Mouse (Mus musculus) limb, embryonic 12.5 days (tissue): Measurements from ENCODE around the gene Pdss2. TPM values are rescaled to one million over a fixed set of nuclear protein-coding genes. Genes with fewer than 3 reads are reported as not detected.
"Not testable (repeated sequence)": the region's sequence is repeated elsewhere in the genome, so short reads cannot be mapped to it uniquely, and the experiment has no call there.

ENCODE experiments used
- ATAC-seq: fragments of 200-750 bp; cut with Nextera tagmentation; 2 replicates; pipeline ENCODE4 v1.8.0; 2017; ENCODE audit warnings: low read depth, moderate TSS enrichment; ENCODE audit not compliant: insufficient number of reproducible peaks, insufficient read depth, low FRiP score, low TSS enrichment
- H3K27ac ChIP-seq: fragments of 300-500 bp; sonication (generic); 2 replicates; pipeline ENCODE4 v1.5.1; 2016; ENCODE audit warnings: mild to moderate bottlenecking, moderate library complexity
- H3K27me3 ChIP-seq: fragments of 300-500 bp; sonication (generic); 2 replicates; pipeline ENCODE4 v1.6.1; 2016; ENCODE audit warnings: mild to moderate bottlenecking, moderate library complexity
- H3K36me3 ChIP-seq: fragments of 300-500 bp; sonication (generic); 2 replicates; pipeline ENCODE4 v1.6.1; 2016; ENCODE audit warnings: mild to moderate bottlenecking, moderate library complexity
- H3K4me1 ChIP-seq: fragments of 300-500 bp; sonication (generic); replicated peaks from 2 replicates; pipeline ENCODE4 v1.6.1; 2016
- H3K4me2 ChIP-seq: fragments of 300-500 bp; sonication (generic); 2 replicates; pipeline ENCODE4 v1.6.1; 2016; ENCODE audit warnings: mild to moderate bottlenecking, moderate library complexity
- H3K4me3 ChIP-seq: fragments of 300-500 bp; sonication (generic); replicated peaks from 2 replicates; pipeline ENCODE4 v1.5.1; 2016; ENCODE audit warnings: mild to moderate bottlenecking
- H3K9ac ChIP-seq: fragments of 300-500 bp; sonication (generic); replicated peaks from 2 replicates; pipeline ENCODE4 v1.6.1; 2016; ENCODE audit warnings: mild to moderate bottlenecking, moderate library complexity
- H3K9me3 ChIP-seq: fragments of 300-500 bp; sonication (generic); 2 replicates; pipeline ENCODE4 v1.6.1; 2016; ENCODE audit warnings: mild to moderate bottlenecking, moderate library complexity
- WGBS: fragments of 180-500 bp; shearing (Covaris S2); methylation state at CpG from one replicate; pipeline ENCODE4 v1.1.7; 2016; 5-methylcytosine and 5-hydroxymethylcytosine counted together
- polyA plus RNA-seq: library from polyadenylated mRNA; unstranded; fragments of >200 nt; fragmentation: Nextera tagmentation; extraction: Ambion mirVana; gene quantifications from 2 replicates; pipeline ENCODE4 v1.2.1, GENCODE M21; 2016

Gene Pdss2
- polyA plus RNA-seq, 1 experiment from 2014 or later, result 13.7 TPM

DNA sequence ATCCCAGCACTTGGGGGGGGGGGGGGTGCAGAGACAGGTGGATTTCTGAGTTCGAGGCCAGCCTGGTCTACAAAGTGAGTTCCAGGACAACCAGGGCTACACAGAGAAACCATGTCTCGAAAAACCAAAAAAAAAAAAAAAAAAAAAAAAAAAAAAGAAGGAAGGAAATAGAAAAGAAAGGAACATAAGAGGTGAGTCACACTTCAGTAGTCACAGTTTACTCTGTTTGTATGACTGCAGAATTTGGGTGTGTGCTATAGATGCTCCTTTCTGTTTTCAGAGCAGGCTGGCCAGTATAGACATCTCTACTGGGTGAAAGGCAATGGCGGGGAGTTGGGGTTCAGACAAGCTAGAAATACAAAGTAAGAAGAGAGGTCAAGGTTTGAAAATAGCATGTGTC, 189.9 kb downstream of the Pdss2 start:
- H3K4me1 ChIP-seq, H3K4me2 ChIP-seq, H3K36me3 ChIP-seq, H3K27me3 ChIP-seq, ATAC-seq, H3K9ac ChIP-seq, H3K9me3 ChIP-seq, H3K27ac ChIP-seq, H3K4me3 ChIP-seq: not testable (repeated sequence)
- 100% methylated on average over 1 of the region's 3 CpGs for WGBS

DNA sequence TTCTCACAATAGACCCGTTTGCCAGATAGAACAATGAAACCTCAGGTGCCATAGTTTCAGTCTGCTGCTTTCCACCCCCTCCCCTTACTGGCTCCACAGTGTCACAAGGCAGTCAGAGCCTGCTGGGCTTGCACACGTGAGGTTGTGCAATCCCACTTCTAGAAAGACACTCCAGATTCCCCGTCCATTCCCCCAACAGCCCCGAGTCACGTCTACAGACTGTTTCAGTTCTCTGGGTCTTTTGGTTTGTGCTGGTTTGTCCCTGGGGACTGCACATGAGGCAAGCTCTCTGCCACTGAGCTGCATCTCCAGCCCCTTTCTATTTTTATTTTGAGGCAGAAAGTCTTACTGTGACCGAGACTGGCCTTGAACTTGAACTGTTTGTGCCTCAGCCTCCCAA, 196.1 kb downstream of the Pdss2 start:
- WGBS, result 87% methylated on average over 6 of the region's 6 CpGs
- Histone ChIP-seq H3K27ac (no peak overlapping the region), H3K4me1 (no peaks in the 10 kb centered on the region), H3K9ac (no peak overlapping the region), H3K4me2 (no peak overlapping the region), H3K36me3 (peaks cover 8% of the 10 kb centered on the region; the same call in 1 of the 2 replicates), H3K27me3 (no peaks in the 10 kb centered on the region), H3K4me3 (no peak overlapping the region), H3K9me3 (no peaks in the 10 kb centered on the region)
- no peak for ATAC-seq

DNA sequence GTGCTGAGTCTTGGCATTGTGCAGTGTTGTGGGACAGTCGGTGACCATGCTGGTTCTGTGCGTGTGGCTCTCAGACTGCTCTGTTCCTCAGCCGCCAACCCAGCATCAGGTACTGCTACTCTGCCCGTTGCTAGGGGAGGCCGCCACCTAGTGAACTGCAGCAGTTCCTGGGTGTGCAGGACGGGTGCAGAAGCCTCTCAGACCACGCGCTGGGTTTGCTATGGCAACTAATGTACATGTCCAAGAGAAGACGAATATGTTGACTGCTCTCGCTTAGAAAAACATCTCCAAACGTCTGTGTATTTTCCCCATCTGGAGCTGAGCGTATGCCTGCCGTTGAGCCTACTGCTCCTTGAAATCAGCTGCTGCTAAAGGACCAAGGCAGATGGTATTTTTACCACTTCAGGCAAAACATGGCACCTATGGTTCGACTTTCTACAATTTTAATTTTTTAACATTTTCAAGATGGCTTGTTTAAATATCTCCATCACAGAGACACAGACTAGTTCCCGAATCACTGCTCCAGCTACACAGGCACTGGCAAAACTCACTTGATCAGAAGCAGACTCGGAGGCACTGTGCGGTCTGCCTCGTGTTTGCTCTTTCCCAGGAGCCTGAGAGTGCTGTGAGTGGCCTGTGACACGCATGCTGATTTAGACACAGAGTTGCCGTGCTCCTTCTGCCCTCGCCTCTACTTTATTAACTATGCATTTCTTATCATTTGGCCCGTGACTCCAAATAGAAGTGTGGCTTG, 199.6 kb downstream of the Pdss2 start:
- H3K9ac ChIP-seq, result no peak overlapping the region
- H3K27me3 ChIP-seq, result no peaks in the 10 kb centered on the region
- no peaks in the 10 kb centered on the region for H3K4me1 ChIP-seq
- no peak for ATAC-seq
- 69% methylated on average over 22 of the region's 22 CpGs for WGBS
- H3K4me3 ChIP-seq, result no peak overlapping the region
- no peak overlapping the region for H3K4me2 ChIP-seq
- H3K27ac ChIP-seq, result no peak overlapping the region
- no peaks in the 10 kb centered on the region for H3K9me3 ChIP-seq
- H3K36me3 ChIP-seq, result no peaks in the 10 kb centered on the region

DNA sequence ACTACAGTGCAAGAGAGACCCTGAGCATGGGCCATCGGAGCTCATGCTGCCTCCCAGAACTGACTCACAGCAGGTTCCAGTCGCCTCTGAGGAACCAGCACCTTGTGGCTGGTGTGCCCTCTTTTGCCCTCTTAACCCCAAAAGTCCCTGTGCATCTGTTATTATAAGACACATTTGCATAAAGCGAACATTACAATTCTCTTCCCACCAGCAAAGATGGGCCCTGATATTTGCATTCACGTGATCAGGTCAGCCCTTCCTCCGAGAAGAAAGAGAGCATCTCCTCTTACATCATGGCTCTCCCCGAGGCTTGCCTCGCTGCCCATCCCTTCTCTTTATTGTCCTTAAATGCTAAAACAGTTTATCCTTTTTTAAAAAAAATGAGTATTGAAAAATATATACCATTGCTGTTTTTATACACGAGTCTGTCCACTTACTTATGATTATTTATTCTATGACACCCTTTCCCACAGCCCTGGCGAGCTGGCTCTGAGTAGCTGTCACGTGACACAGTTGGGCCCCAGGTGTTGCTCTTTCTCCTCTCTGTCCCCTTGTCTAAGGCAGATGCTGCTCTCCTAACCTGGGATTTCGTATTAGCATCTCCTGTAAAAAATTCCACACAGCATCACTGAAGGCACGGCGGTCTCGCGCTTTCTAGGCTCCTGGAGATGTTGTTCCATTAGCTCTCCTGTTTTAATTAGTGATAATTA, 200.9 kb downstream of the Pdss2 start:
- Histone ChIP-seq H3K27me3 (no peaks in the 10 kb centered on the region), H3K4me2 (no peak overlapping the region), H3K9me3 (no peaks in the 10 kb centered on the region), H3K36me3 (no peaks in the 10 kb centered on the region), H3K9ac (no peak overlapping the region), H3K4me1 (no peaks in the 10 kb centered on the region), H3K27ac (no peak overlapping the region), H3K4me3 (no peak overlapping the region)
- 80% methylated on average over 15 of the region's 15 CpGs for WGBS
- ATAC-seq, result no peak

DNA sequence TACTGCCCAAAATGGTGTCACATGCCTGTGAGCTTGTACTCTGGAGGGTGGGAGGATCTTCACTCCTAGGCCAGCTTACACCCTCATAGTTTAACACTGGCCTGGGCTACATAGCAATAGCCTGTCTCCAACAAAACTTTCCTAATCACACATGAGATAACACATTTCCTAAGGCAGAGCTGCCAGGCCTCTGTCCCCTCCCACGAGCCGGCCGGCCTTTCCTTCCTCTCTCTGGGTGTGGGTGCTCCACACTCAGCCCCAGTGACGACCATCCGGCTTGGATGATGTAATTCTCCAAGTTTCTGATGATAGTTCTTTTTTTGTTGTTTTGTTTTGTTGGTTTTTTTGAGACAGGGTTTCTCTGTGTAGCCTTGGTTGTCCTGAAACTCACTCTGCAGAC, 203.3 kb downstream of the Pdss2 start:
- no peak overlapping the region for H3K9ac ChIP-seq
- 87% methylated on average over 5 of the region's 5 CpGs for WGBS
- H3K27ac ChIP-seq, result no peak overlapping the region
- ATAC-seq, result no peak
- no peak overlapping the region for H3K4me3 ChIP-seq
- H3K4me2 ChIP-seq, result no peak overlapping the region
- H3K4me1 ChIP-seq, result peaks cover 10% of the 10 kb centered on the region
- H3K27me3 ChIP-seq, result no peaks in the 10 kb centered on the region
- no peaks in the 10 kb centered on the region for H3K36me3 ChIP-seq
- no peaks in the 10 kb centered on the region for H3K9me3 ChIP-seq

DNA sequence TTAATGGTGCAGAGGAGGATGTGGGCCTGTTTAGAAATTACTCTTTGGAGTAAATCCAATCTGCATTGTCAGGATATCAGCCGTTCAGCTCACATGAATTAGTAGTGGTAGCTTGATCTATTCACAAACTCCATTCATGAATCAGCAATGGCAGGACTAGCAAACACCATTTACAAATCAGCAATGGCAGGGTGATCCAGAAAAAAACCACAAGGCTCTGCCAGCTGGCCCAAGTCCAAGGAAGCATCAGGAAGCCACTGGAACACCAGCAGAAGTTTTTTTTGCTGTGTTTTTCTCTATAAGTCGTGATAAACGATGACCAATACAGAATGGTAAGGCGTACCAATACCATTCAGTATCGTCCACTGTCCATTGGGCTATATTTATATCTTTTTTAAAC, 209.3 kb downstream of the Pdss2 start:
- Histone ChIP-seq H3K27ac (no peak overlapping the region), H3K9ac (no peak overlapping the region), H3K9me3 (peaks cover 5% of the 10 kb centered on the region; the same call in 1 of the 2 replicates), H3K4me2 (no peak overlapping the region), H3K4me3 (no peak overlapping the region), H3K4me1 (peaks cover 10% of the 10 kb centered on the region), H3K36me3 (peaks cover 5% of the 10 kb centered on the region; the same call in 1 of the 2 replicates), H3K27me3 (no peaks in the 10 kb centered on the region)
- ATAC-seq, result no peak
- 95% methylated on average over 5 of the region's 5 CpGs for WGBS

DNA sequence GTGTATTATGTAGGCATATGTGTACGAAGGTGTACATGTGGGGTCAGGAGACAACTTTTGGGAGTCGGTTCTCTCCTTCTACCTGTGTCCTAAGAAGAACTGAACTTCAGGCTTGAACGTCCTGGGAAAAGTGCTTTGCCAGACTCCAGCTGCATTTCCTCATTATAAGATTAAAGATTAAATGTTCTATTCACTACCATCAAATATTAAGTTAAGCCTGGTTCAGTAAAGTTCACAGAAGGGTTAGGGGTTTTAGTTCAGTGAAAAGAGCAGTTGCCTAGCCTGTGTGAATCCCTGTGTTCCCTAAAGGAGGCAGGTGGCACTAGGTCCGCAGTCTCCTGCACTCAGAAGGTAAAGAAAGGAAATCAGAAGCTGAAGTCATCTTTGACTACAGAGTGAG, 213.0 kb downstream of the Pdss2 start:
- Histone ChIP-seq H3K4me3 (no peak overlapping the region), H3K9ac (no peak overlapping the region), H3K4me2 (no peak overlapping the region), H3K36me3 (peaks cover 5% of the 10 kb centered on the region; the same call in 1 of the 2 replicates), H3K4me1 (peaks cover 10% of the 10 kb centered on the region), H3K27me3 (no peaks in the 10 kb centered on the region), H3K9me3 (peaks cover 5% of the 10 kb centered on the region; the same call in 1 of the 2 replicates), H3K27ac (no peak overlapping the region)
- no peak for ATAC-seq
- 91% methylated on average over 4 of the region's 4 CpGs for WGBS

GRCm38 (mm10) chr10:43435757-43436156, 214.5 kb downstream of the Pdss2 start:
- WGBS, result 88% methylated on average over 3 of the region's 3 CpGs
- H3K4me3 ChIP-seq, result no peak overlapping the region

DNA sequence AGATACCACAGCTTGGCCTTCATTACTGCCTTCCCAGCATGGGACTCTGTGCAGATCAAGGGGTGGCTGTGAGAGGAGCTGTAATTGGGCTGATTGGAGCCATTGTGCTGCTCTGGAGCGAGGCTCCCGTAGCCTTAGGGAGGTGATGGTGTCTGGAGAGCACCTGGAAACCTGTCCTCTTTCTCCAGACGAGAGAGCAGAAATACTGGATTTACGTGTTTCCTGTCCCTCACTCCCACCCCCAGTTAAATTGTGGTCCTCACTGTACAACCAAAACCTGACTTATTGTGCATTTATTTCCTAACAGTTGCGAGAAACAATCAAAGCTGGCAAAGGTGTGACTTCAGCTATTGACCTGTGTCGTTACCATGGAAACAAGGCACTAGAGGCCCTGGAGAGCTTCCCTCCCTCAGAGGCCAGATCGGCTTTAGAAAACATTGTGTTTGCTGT, 218.2 kb downstream of the Pdss2 start:
- Histone ChIP-seq H3K4me3 (no peak overlapping the region), H3K4me2 (peak overlapping the region; percentile 34)
- ATAC-seq, result 0 out of 2 replicates have a peak, but pooled peaks have one; percentile 70

More at GRCm38 (mm10) chr10:43435757-43436156, 214.5 kb downstream of the Pdss2 start:
- Histone ChIP-seq H3K27ac (no peak overlapping the region), H3K4me1 (peaks cover 20% of the 10 kb centered on the region), H3K4me2 (no peak overlapping the region), H3K9me3 (peaks cover under 1% of the 10 kb centered on the region; the same call in 1 of the 2 replicates), H3K36me3 (no peaks in the 10 kb centered on the region), H3K9ac (no peak overlapping the region), H3K27me3 (no peaks in the 10 kb centered on the region)
- no peak for ATAC-seq

GRCm38 (mm10) chr10:43440050-43440449, 218.8 kb downstream of the Pdss2 start:
- H3K4me1 ChIP-seq, result peaks cover 22% of the 10 kb centered on the region
- no peaks in the 10 kb centered on the region for H3K9me3 ChIP-seq

More for the DNA sequence above, 218.2 kb downstream of the Pdss2 start:
- no peaks in the 10 kb centered on the region for H3K36me3 ChIP-seq
- H3K27ac ChIP-seq, result peak overlapping the region; percentile 81
- no peak overlapping the region for H3K9ac ChIP-seq
- no peaks in the 10 kb centered on the region for H3K27me3 ChIP-seq
- H3K4me1 ChIP-seq, result peaks cover 22% of the 10 kb centered on the region
- WGBS, result 4% methylated on average over 7 of the region's 7 CpGs
- H3K9me3 ChIP-seq, result no peaks in the 10 kb centered on the region

GRCm38 (mm10) chr10:43440981-43441740, 219.9 kb downstream of the Pdss2 start:
- Histone ChIP-seq H3K4me1 (peaks cover 22% of the 10 kb centered on the region), H3K27ac (no peak overlapping the region), H3K4me3 (no peak overlapping the region), H3K27me3 (no peaks in the 10 kb centered on the region), H3K9me3 (no peaks in the 10 kb centered on the region), H3K4me2 (no peak overlapping the region), H3K9ac (no peak overlapping the region), H3K36me3 (no peaks in the 10 kb centered on the region)
- WGBS, result 70% methylated on average over 15 of the region's 15 CpGs
- ATAC-seq, result no peak

More at GRCm38 (mm10) chr10:43440050-43440449, 218.8 kb downstream of the Pdss2 start:
- Histone ChIP-seq H3K36me3 (no peaks in the 10 kb centered on the region), H3K27me3 (no peaks in the 10 kb centered on the region), H3K4me3 (no peak overlapping the region), H3K27ac (peak overlapping the region; percentile 58; the same call in 1 of the 2 replicates), H3K9ac (no peak overlapping the region), H3K4me2 (no peak overlapping the region)
- 40% methylated on average over 13 of the region's 13 CpGs for WGBS
- ATAC-seq, result no peak
